17 mouse cellular contexts compared by ENCODE assay signal in the genomic region with DNA sequence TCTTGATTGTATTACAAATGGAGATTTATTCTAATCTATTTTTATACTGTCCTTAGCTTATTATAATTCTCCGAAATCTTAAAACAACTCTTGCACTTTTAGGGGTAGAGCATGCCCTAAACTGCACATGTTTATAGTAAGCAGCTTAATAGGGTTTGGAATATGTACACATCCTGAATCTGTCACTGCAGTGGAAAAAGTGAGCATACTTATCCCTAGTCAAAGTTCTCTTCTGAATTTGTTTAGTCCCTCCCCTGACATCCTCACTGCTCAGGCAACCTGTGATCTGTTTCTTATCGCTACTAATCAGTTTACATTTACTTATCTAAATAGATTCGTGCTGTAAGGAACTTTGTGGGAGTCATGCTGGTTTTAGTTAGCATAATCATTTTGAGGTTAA.
"Had no signal": no experiment of that assay in that cellular context is flagged by ENCODE, and none has a peak within 500 bp of the region (broad histone marks: within the 10 kb centered on the region; RNA-seq: fewer than 3 reads in every experiment).

No protein-coding gene starts in this region.

- DNase-seq: retina, postnatal 1 day; right cerebral cortex, adult 18-20 months; right cerebral cortex, postnatal 14 days; right cerebral cortex, postnatal 25 days; right cerebral cortex, postnatal 4 days; spleen, adult 18-20 months; thymus, adult 18-20 months; thymus, adult 2 months; thymus, postnatal 14 days; thymus, postnatal 25 days; thymus, postnatal 36 days; thymus, postnatal 4 days had no signal

- H3K9ac ChIP-seq: neural tube, embryonic 12.5 days; neural tube, embryonic 13.5 days; neural tube, embryonic 15.5 days; stomach, embryonic 15.5 days had no signal

- H3K4me1 ChIP-seq: neural tube, embryonic 13.5 days; neural tube, embryonic 15.5 days had no signal

- H3K4me3 ChIP-seq: neural tube, embryonic 12.5 days; neural tube, embryonic 13.5 days; neural tube, embryonic 15.5 days; stomach, embryonic 15.5 days had no signal

- H3K27ac ChIP-seq: neural tube, embryonic 12.5 days; neural tube, embryonic 13.5 days; neural tube, embryonic 15.5 days; stomach, embryonic 15.5 days; stomach, postnatal 0 days had no signal

- H3K4me2 ChIP-seq: neural tube, embryonic 12.5 days; neural tube, embryonic 13.5 days; neural tube, embryonic 15.5 days; stomach, embryonic 15.5 days had no signal

- H3K27me3 ChIP-seq: neural tube, embryonic 12.5 days; neural tube, embryonic 13.5 days; neural tube, embryonic 15.5 days; stomach, embryonic 15.5 days had no signal

- H3K9me3 ChIP-seq: neural tube, embryonic 12.5 days; neural tube, embryonic 13.5 days; neural tube, embryonic 15.5 days; stomach, embryonic 15.5 days had no signal

- H3K36me3 ChIP-seq: neural tube, embryonic 12.5 days; neural tube, embryonic 13.5 days; neural tube, embryonic 15.5 days; stomach, embryonic 15.5 days had no signal
